Mouse (Mus musculus) heart, embryonic 15.5 days (tissue): ENCODE measurements around the gene Olfr566. TPM values are rescaled to one million over a fixed set of nuclear protein-coding genes. Genes with fewer than 3 reads are reported as not detected.

Source experiments
- ATAC-seq: fragments of 200-750 bp; cut with Nextera tagmentation; replicated peaks from 2 replicates; pipeline ENCODE4 v1.8.0; 2017; ENCODE audit warnings: low read depth, moderate TSS enrichment; ENCODE audit not compliant: insufficient number of reproducible peaks, insufficient read depth, low FRiP score
- H3K27ac ChIP-seq: fragments of 300-500 bp; sonication (generic); 2 replicates; pipeline ENCODE4 v1.5.1; 2015; ENCODE audit warnings: mild to moderate bottlenecking, inconsistent platforms
- H3K27me3 ChIP-seq: fragments of 300-500 bp; sonication (generic); 2 replicates; pipeline ENCODE4 v1.6.1; 2015; ENCODE audit warnings: inconsistent platforms
- H3K36me3 ChIP-seq: fragments of 300-500 bp; sonication (generic); 2 replicates; pipeline ENCODE4 v1.6.1; 2015; ENCODE audit warnings: mild to moderate bottlenecking, inconsistent platforms
- H3K4me1 ChIP-seq: fragments of 300-500 bp; sonication (generic); replicated peaks from 2 replicates; pipeline ENCODE4 v1.6.1; 2015; ENCODE audit warnings: inconsistent platforms
- H3K4me2 ChIP-seq: fragments of 300-500 bp; sonication (generic); 2 replicates; pipeline ENCODE4 v1.6.1; 2015; ENCODE audit warnings: inconsistent platforms, mild to moderate bottlenecking, moderate library complexity
- H3K4me3 ChIP-seq: fragments of 300-500 bp; sonication (generic); 2 replicates; pipeline ENCODE4 v1.5.1; 2015; ENCODE audit warnings: mild to moderate bottlenecking, inconsistent platforms
- H3K9ac ChIP-seq: fragments of 300-500 bp; sonication (generic); 2 replicates; pipeline ENCODE4 v1.6.1; 2015; ENCODE audit warnings: mild to moderate bottlenecking, inconsistent platforms
- H3K9me3 ChIP-seq: fragments of 300-500 bp; sonication (generic); replicated peaks from 2 replicates; pipeline ENCODE4 v1.6.1; 2016; ENCODE audit warnings: inconsistent platforms
- WGBS: fragments of 180-500 bp; shearing (Covaris S2); methylation state at CpG from one replicate; pipeline ENCODE4 v1.1.7; 2015; ENCODE audit warnings: mixed read lengths; 5-methylcytosine and 5-hydroxymethylcytosine counted together
- polyA plus RNA-seq: library from polyadenylated mRNA; unstranded; fragments of >200 nt; fragmentation: Nextera tagmentation; extraction: Ambion mirVana; gene quantifications from 2 replicates; pipeline ENCODE4 v1.2.1, GENCODE M21; 2015

The Olfr566 gene
- polyA plus RNA-seq, result not detected in 2 replicates

DNA sequence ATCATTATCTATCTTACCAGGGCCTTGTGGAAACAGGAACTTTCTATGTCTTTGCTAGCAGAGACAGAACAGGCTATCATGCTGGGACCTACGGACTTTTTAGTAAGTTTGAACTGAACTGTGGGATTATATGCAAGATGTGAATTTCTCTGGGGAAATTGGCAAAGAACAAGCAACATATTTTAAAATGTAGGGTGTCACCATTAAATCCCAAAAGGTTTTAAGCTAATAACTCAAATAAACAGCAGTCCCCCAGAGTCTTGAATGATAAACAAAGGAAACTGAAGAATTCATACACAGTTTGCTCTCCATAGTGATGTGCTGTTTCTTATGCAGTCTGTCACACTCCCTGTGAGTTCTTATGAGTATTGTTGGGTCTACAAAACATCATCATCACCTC lies at the start of gene Olfr566:
Gene Olfr566 (minus strand): TSS at position 101 of the 400 bp plus-strand sequence.
- Histone ChIP-seq H3K36me3 (no peaks in the 10 kb centered on the region), H3K4me1 (no peaks in the 10 kb centered on the region), H3K9ac (no peak within 1 kb of the TSS), H3K27ac (no peak within 1 kb of the TSS), H3K27me3 (no peaks in the 10 kb centered on the region), H3K4me3 (no peak within 1 kb of the TSS), H3K9me3 (no peaks in the 10 kb centered on the region), H3K4me2 (no peak within 1 kb of the TSS)
- no peak for ATAC-seq
- 77% methylated on average over 1 of the region's 1 CpGs for WGBS

DNA sequence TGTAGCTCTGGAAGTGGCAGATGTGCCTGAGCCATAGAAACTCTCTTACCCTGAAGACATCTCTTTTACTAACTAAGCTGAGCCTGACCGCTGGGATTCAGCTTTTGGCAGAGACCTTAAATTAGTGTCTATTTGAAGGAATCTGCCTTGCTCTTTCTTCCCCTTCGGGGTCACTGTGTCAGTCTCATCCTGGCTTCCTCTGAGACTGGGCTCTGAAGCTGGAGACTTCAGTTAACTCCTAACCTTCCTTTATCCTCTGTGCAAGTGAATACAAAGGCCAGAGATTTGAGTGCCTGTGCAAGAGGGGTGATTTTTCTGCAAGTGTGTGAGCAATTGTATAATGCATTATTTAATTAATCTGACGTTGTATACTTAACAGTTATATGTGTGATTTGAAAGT lies 32.2 kb upstream of the Olfr566 start, which contains the start of gene Olfr569:
Gene Olfr569 (minus strand): TSS at position 101 of the 400 bp plus-strand sequence.
- Histone ChIP-seq H3K27me3 (no peaks in the 10 kb centered on the region), H3K4me2 (no peak within 1 kb of the TSS), H3K27ac (no peak within 1 kb of the TSS), H3K36me3 (no peaks in the 10 kb centered on the region), H3K9ac (no peak within 1 kb of the TSS), H3K4me3 (no peak within 1 kb of the TSS), H3K4me1 (no peaks in the 10 kb centered on the region), H3K9me3 (no peaks in the 10 kb centered on the region)
- WGBS, result 64% methylated on average over 3 of the region's 3 CpGs
- no peak for ATAC-seq

DNA sequence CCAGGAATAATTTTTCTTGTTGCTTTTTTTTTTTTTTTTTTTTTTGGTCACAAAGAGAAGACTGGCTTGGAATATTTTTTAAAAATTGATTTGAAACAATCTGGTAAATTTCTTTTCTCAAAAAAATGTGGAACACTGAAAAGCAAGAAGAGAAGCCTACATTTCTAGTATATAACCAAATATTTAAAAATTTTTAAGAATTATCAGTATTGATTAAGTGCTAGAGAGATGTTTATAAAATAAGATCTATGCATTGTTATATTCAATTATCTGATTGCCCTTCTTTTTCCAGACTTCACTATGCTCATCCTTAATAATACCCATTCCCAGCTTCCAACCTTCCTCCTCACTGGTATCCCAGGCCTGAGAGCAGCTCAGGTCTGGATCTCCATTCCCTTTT lies 18.3 kb upstream of the Olfr566 start, which contains the start of gene Olfr568:
Gene Olfr568 (plus strand): TSS at position 301 of the 400 bp plus-strand sequence.
- Histone ChIP-seq H3K4me3 (no peak within 1 kb of the TSS), H3K9me3 (no peaks in the 10 kb centered on the region), H3K27me3 (no peaks in the 10 kb centered on the region), H3K4me1 (no peaks in the 10 kb centered on the region), H3K36me3 (no peaks in the 10 kb centered on the region), H3K4me2 (no peak within 1 kb of the TSS), H3K27ac (no peak within 1 kb of the TSS), H3K9ac (no peak within 1 kb of the TSS)
- ATAC-seq, result no peak

DNA sequence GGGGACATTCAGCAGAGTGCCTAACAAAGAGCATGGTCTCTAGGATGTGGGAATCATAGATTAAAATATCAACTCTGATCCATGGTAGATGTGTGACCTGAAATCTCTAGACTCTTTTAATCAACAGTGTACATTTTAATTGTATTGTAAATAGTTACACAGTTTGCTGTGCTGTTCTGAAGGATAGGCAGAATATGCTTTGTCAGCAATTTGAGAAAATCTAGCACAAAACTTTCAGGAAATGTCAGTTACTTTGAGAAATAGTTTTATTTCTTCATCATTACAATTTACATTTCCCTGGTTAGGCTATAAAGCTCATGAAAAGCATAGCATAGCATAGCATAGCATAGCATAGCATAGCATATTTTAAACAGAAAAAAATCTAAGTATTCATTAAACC lies 2.8 kb downstream of the Olfr566 start:
- no peak for ATAC-seq
- no peak overlapping the region for H3K9ac ChIP-seq

More for the DNA sequence above, 2.8 kb downstream of the Olfr566 start:
- Histone ChIP-seq H3K27ac (no peak overlapping the region), H3K4me2 (no peak overlapping the region), H3K4me3 (no peak overlapping the region), H3K36me3 (no peaks in the 10 kb centered on the region), H3K27me3 (no peaks in the 10 kb centered on the region), H3K4me1 (no peaks in the 10 kb centered on the region), H3K9me3 (no peaks in the 10 kb centered on the region)

Other genes starting within 250 kb of the Olfr566 start
- not detected in 2 replicates for gene Olfr553, start 240.5 kb downstream of the Olfr566 start, polyA plus RNA-seq
- not detected in 2 replicates for gene Olfr554, start 220.3 kb downstream of the Olfr566 start, polyA plus RNA-seq
- gene Olfr555, start 199.9 kb downstream of the Olfr566 start, polyA plus RNA-seq, result not detected in 2 replicates
- not detected in 2 replicates for gene Olfr556, start 193.9 kb downstream of the Olfr566 start, polyA plus RNA-seq
- 11.3 and 13.6 TPM in 2 replicates for gene Trim68, start 171.4 kb downstream of the Olfr566 start, polyA plus RNA-seq
- not detected in 2 replicates for gene Olfr557, start 162.9 kb downstream of the Olfr566 start, polyA plus RNA-seq
- 0.51 and 0.74 TPM in 2 replicates for gene Olfr558, start 156.6 kb downstream of the Olfr566 start, polyA plus RNA-seq
- not detected in 2 replicates for gene Olfr33, start 139.7 kb downstream of the Olfr566 start, polyA plus RNA-seq
- gene Olfr559, start 131.3 kb downstream of the Olfr566 start, polyA plus RNA-seq, result not detected in 2 replicates
- not detected in 2 replicates for gene Olfr560, start 99.4 kb downstream of the Olfr566 start, polyA plus RNA-seq
- gene Olfr78, start 99.3 kb downstream of the Olfr566 start, polyA plus RNA-seq, result 0.15 and 0.33 TPM in 2 replicates
- not detected in 2 replicates for gene Olfr561, start 87.5 kb downstream of the Olfr566 start, polyA plus RNA-seq
- gene Olfr564, start 55.3 kb downstream of the Olfr566 start, polyA plus RNA-seq, result not detected in 2 replicates
- gene Olfr568, start 18.4 kb upstream of the Olfr566 start, polyA plus RNA-seq, result not detected in 2 replicates
- gene Olfr569, start 32.1 kb upstream of the Olfr566 start, polyA plus RNA-seq, result not detected in 2 replicates
- not detected in 2 replicates for gene Olfr570, start 35.8 kb upstream of the Olfr566 start, polyA plus RNA-seq
- not detected in 2 replicates for gene Olfr571, start 58.8 kb upstream of the Olfr566 start, polyA plus RNA-seq
- not detected in 2 replicates for gene Olfr572, start 65.6 kb upstream of the Olfr566 start, polyA plus RNA-seq
- gene Olfr573-ps1, start 83.8 kb upstream of the Olfr566 start, polyA plus RNA-seq, result not detected in 2 replicates
- not detected in 2 replicates for gene Olfr574, start 89.7 kb upstream of the Olfr566 start, polyA plus RNA-seq
- not detected in 2 replicates for gene Olfr575, start 100.0 kb upstream of the Olfr566 start, polyA plus RNA-seq
- gene Olfr576, start 103.9 kb upstream of the Olfr566 start, polyA plus RNA-seq, result not detected in 2 replicates
- gene Olfr577, start 117.2 kb upstream of the Olfr566 start, polyA plus RNA-seq, result not detected in 2 replicates
- gene Olfr578, start 130.6 kb upstream of the Olfr566 start, polyA plus RNA-seq, result not detected in 2 replicates
- gene Olfr582, start 179.3 kb upstream of the Olfr566 start, polyA plus RNA-seq, result not detected in 2 replicates
- gene Olfr583, start 192.5 kb upstream of the Olfr566 start, polyA plus RNA-seq, result not detected in 2 replicates
- not detected in 2 replicates for gene Olfr584, start 223.1 kb upstream of the Olfr566 start, polyA plus RNA-seq
- gene Olfr585, start 239.0 kb upstream of the Olfr566 start, polyA plus RNA-seq, result not detected in 2 replicates